Mouse (Mus musculus) heart, postnatal 14 days (tissue): Measurements from ENCODE around the gene Plk4. TPM values are rescaled to one million over a fixed set of nuclear protein-coding genes. Genes with fewer than 3 reads are reported as not detected.
"Not testable (repeated sequence)": the region's sequence is repeated elsewhere in the genome, so short reads cannot be mapped to it uniquely, and the experiment has no call there.

Source experiments
- DNase-seq, 2 experiments: peaks; one replicate each; pipeline ENCODE4 v3.0.0; 2021 to 2022
- intact Hi-C: fragments of 180-260 bp; cut with DNase I; formaldehyde crosslinking; loops from one replicate; pipeline ENCODE4 v1.15.1; 2025
- long read RNA-seq, 2 experiments: library from polyadenylated mRNA; stranded (forward); transcript quantifications; one replicate each; pipeline ENCODE4 v2.0.0; 2021
- total RNA-seq, 2 experiments: library from RNA; stranded (reverse); gene quantifications; 2 replicates each; pipeline ENCODE4 v1.2.3; 2021

Gene Plk4
- 1 to 10 TPM; 3.3 to 7.4 TPM for total RNA-seq
- long read RNA-seq, experiment 1, partial matches to known transcripts = 2 of 7 reads
- long read RNA-seq, experiment 1, other reads (novel, unspliced or antisense) = 1 of 7 reads
- long read RNA-seq, experiment 2, partial matches to known transcripts = 0 of 4 reads
- long read RNA-seq, experiment 2, other reads (novel, unspliced or antisense) = 2 of 4 reads

- intact Hi-C loops = loop anchor here (2.0 to 5.0 kb wide), 2 partner anchors 55 to 272 kb away; partner anchors contain the start of gene Hspa4l
- peak; percentile 97 to 98 for DNase-seq
Measured at GRCm38 (mm10) chr3:40799530-40800372, at the start of gene Plk4. Gene Plk4, plus strand, starts transcription at chr3:40800019.

GRCm38 (mm10) chr3:40760746-40761145, 39.1 kb upstream of the Plk4 start:
- intact Hi-C loops = no loop called here
- no peak for DNase-seq

GRCm38 (mm10) chr3:40761312-40761711, 38.5 kb upstream of the Plk4 start:
- intact Hi-C loops = no loop called here
- DNase-seq = no peak

GRCm38 (mm10) chr3:40793783-40794182, 6.0 kb upstream of the Plk4 start:
- no peak for DNase-seq
- intact Hi-C loops = no loop called here

DNA sequence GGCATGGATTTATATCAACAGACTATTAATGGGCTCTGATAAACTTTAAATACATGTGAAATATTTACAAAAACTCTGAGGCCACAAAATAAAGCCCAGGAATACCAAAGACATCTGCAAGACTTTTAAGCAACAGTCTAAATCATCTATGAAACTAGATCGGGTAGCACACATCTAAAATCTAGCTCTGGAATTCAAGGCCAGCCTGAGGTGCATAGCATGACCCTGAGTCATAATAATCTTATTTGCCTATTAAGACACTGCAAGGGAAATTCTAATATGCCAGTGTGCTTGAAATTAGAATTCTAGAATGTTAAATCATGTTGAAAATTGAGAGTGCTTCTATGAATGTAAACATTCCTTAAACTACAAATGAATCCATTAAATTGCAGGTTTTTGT, 1.8 kb upstream of the Plk4 start:
- intact Hi-C loops = no loop called here
- DNase-seq = no peak

DNA sequence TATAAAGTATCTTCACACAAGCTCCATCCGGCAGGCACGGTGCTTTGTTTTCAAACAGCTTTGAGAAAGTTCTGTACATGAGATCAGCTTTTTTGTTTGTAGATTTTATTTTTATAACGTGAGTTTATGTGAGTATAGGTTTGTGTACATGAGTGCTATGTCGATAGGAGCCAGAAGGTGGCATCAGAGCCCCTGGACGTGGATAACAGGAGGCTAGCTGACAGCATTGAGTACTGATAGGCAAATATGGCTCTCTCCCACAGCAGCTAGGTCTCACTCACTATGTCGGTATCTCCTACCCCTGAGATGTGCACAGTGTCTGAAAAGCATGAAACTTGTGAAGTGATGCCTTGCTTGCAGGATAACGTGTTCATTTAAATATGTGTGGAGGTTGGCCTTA, 1.3 kb upstream of the Plk4 start:
- intact Hi-C loops = no loop called here
- peak; percentile 23 to 40 for DNase-seq

- DNase-seq = peak in 1 of 2 experiments; percentile 33
- intact Hi-C loops = loop anchor here (2.0 to 5.0 kb wide), 2 partner anchors 56 to 273 kb away; partner anchors contain the start of gene Hspa4l
Measured at GRCm38 (mm10) chr3:40800373-40800823, 579 bp downstream of the Plk4 start.

DNA sequence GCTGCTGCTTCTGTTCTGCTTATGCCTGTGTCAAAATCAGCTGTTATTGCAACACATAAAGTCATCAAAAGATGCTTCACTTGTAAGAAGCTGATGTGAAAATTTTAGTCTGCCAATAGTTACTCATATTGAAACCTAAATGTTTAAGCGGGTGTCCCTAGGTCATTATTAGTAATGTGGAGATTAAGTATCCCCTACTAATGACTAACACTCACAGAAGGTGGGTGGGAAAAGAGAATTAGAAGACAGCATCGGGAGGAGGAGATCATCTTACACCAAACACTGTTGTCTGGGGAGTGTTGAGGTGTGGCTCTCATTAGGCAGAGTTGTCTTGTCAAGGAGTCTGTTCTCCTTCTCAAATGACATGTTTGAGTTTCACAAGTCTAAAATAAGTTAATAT, 7.1 kb downstream of the Plk4 start:
- intact Hi-C loops = no loop called here
- DNase-seq = no peak

GRCm38 (mm10) chr3:40808686-40809085, 8.9 kb downstream of the Plk4 start:
- DNase-seq = no peak
- intact Hi-C loops = no loop called here

DNA sequence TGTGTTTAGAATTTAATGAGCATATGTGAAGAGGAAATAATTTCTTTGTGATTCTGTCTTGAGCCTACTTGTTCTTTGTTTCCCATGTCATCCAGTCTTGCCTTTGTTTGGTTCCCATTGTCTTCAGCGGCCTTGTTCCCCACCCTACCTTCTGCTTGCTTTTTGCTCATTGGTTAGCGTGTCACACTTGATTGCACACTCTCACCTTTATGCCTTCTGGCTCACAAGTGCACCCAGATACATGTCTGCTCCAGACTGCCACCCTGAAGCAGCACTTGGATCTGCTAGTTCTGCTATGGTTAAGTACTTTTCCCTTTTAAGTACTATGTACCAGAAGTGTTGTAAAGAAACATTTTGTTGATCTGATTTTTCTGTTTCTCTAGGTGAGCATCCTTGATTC, 10.1 kb downstream of the Plk4 start:
- DNase-seq = no peak
- intact Hi-C loops = no loop called here

GRCm38 (mm10) chr3:40813275-40813674, 13.5 kb downstream of the Plk4 start:
- DNase-seq = no peak
- intact Hi-C loops = no loop called here

- intact Hi-C loops = loop anchor here (5.0 kb wide), 1 partner anchor 47 kb away; no protein-coding TSS in a partner anchor
Measured at GRCm38 (mm10) chr3:40845521-40845920, 45.7 kb downstream of the Plk4 start.

DNA sequence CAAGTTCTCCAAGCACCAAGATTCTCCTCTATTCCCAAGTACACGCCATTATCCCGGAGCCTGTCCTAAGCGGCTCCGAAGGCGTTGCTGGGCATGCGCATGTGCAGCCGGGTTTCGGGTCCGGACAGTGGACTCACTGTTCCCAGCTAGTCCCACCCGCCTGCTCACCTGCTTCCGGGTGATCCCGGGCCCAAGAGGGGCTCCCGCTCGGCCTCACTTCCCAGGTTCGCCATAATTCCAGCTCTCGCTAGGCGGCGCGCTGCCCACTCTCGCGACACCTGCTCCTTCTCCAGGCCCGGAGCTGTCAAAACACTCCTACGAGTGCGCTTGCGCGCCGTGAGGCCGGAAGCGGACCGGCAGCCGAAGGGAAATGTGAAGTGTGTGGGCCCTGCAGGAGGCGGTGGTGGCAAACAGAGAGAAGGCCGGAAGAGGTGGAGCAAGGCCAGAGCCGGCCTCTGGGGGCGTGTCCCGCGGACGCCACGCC, 46.7 kb downstream of the Plk4 start, which contains the start of gene Mfsd8:
TSS of gene Mfsd8 (minus strand) at position 414 of the 484 bp plus-strand sequence.
- DNase-seq = peak; percentile 94
- intact Hi-C loops = loop anchor here (5.0 kb wide), 1 partner anchor 46 kb away; no protein-coding TSS in a partner anchor

More at GRCm38 (mm10) chr3:40845521-40845920, 45.7 kb downstream of the Plk4 start:
- DNase-seq = not testable (repeated sequence)

DNA sequence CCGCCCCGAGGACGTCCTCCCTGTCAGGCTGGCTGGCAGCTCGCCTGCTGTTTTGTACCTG, 47.0 kb downstream of the Plk4 start, which contains the start of gene Abhd18:
TSS of gene Abhd18 (plus strand) at position 14 of the 61 bp plus-strand sequence.
- DNase-seq = not testable (repeated sequence)
- intact Hi-C loops = loop anchor here (5.0 kb wide), 1 partner anchor 46 kb away; no protein-coding TSS in a partner anchor

GRCm38 (mm10) chr3:40847018-40847417, 47.2 kb downstream of the Plk4 start:
- DNase-seq = peak; percentile 49 to 53
- intact Hi-C loops = loop anchor here (5.0 kb wide), 1 partner anchor 45 kb away; no protein-coding TSS in a partner anchor

GRCm38 (mm10) chr3:40847936-40848335, 48.1 kb downstream of the Plk4 start:
- not testable (repeated sequence) for DNase-seq
- intact Hi-C loops = loop anchor here (5.0 kb wide), 1 partner anchor 44 kb away; no protein-coding TSS in a partner anchor

DNA sequence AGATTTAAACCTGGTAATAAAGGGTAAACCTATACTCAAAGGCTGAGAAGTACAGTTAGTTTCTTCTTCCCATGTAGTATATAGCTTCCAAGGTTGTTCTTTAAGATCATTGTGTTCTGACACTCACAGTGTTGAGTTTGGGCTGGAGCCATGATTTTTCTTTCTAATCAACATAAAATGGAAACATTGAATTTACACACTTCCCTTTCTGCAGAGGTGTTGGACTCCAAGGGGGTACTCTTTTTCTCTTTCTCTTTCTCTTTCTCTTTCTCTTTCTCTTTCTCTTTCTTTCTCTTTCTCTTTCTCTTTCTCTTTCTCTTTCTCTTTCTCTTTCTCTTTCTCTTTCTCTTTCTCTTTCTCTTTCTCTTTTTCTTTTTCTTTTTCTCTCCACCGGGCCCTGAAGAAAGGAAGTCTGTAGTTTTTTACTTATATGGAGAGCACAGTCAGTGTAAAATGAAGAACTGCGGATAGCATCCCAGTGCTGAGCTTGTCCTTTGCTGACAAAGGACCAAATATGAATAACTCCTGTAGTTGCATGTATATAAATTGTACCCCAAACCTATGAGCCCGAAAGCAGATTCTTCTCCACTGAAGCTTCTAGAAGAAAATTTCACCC, 53.4 kb downstream of the Plk4 start:
- intact Hi-C loops, DNase-seq: not testable (repeated sequence)
